Mouse (Mus musculus): ENCODE measurements around the gene Smco4.

DNA sequence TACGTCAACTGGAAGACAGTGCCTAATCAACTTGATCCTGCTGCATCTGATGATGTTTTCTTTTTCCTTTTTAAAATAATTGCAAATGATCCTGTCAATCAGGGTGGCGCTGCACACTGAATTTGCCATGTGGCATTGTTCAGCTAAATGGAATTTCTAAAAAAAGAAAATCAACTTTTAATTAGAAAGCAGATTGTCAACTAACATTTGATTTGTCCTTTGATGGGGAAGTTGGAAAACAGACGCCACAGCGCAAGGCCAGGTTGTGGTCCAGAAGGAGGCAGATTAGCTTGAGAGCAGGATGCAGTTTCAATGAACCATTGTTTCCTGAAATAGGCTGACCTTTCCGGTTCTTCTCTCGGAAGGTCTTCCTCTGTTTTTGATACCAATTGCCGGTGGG lies 33.3 kb downstream of the Smco4 start:
- TF ChIP-seq GATA1 (IDR thresholded peaks at IDR 0.05; ENCODE audit: borderline replicate concordance, low read length) (no peak), CTCF (IDR thresholded peaks at IDR 0.05; ENCODE audit: low read depth, low read length) (no peak), TAL1 (conservative IDR thresholded peaks at IDR 0.05; ENCODE audit: low read depth, low read length) (no peak), GATA2 (IDR thresholded peaks at IDR 0.05; ENCODE audit: borderline replicate concordance, low read depth, low read length) (no peak)
